Mouse (Mus musculus): ENCODE data around the gene Cpn1. TPM values are rescaled to one million over a fixed set of nuclear protein-coding genes. Genes with fewer than 3 reads are reported as not detected.

Gene Cpn1
- 0.11 TPM in 1 of 2 replicates, not detected in the other for polyA plus RNA-seq (2015; fragmentation: Nextera tagmentation; extraction: Ambion mirVana)

DNA sequence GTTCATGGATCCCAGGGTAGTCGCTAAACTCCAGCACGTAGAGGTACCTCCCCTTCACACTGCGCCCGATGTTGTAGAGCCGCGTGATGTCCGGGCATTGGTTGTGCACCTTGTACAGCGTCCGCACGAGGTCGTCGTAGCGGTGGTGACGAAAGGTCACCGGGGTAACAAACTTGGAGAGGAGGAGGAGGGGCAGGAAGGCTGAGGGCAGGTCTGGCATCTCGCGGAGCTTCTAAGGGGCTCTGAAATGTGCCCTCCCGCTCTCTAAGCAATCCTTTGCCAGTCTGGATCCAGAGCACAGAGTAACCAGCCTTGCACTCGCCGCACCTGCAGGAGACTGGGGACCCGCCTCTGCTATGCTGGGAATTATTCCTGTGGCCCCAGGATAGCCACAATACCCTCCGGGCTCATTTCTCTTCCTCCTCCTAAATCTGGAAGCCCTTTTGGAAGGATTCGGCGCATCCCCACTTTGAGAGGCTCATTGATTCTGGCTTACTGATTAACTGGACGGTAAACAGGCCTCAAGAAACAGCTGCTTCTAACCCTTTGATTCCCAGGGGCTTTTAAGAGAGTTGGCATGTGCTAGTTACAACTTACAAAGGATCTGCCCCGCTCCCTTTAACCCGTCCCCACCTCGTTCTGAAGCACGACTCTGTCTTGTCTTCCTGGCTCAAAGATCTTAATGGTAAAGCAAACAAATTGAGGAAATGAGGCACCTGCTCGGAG, at the start of gene Cpn1:
Gene Cpn1 (minus strand): TSS at position 488 of the 726 bp plus-strand sequence.

DNA sequence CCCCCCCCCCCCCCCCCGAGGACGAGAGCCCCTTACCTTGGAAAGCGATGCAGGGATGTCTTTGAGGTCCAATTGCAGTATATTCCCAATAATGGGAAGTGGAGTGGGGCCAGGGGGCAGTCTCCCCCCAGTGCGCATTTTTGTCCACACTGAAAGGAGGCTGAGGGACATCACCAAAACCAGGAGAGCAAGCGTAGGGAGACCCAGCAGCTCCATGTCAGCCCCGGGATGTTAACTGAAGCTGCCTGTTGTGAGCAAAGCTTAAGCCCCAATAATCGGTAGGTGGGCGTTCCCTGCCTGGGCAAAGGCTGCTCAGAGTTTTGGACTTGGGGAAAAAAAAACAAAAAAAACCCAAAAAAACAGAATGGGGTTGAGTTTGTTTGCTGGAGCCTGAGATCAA, 42.6 kb upstream of the Cpn1 start, which contains the start of gene Cyp2c23:
Gene Cyp2c23 (minus strand): TSS at position 237 of the 400 bp plus-strand sequence.

DNA sequence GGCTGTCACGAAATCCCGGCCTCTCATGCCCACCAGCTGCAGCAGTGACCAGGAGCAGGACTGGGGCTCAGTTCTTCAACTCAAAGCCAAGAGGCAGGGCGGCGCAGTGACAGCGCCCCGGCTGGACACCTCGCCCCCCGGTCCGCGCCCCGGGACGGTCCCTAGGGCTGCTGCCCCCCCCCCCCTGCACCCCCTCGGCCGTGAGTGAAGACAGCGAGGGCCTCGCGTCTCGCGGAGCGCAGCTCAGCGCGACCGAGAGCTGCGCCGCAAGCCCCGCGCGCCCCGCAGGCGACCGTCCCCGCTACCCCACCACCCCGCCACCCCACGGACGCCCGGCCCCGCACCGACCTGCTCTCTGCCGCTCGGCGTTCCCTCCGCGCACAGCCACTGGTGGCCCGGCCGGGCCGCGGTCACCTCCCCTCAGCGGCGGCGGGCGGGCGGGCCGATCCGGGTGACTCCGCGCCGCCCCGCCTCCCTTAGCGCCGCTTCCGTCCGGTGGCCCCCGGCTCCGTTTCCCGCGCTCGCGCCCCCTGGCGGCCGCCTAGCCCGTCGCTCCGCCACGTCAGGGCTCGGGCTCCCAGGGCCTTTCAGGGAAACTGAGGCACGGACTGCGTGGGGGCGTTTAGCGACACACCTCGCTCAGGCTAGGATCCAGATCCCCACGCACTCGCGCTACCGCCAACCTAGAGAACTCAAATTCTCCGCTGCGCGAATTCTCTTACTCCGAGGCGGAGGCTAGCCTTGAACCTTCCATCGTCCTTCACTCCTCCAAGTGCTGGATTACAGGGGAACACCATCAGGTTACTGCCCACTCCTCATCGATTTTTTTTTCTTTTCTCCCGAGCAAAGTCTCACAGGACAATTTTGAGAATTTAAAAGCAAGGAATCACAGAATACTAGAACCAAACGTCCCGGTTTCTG, 46.3 kb downstream of the Cpn1 start, which contains the start of gene Dnmbp:
Gene Dnmbp (minus strand): TSS at position 423 of the 921 bp plus-strand sequence.

Other genes starting within 250 kb of the Cpn1 start
- gene Cutc, start 233.6 kb downstream of the Cpn1 start, polyA plus RNA-seq (2015; fragmentation: Nextera tagmentation; extraction: Ambion mirVana), result 17.4 and 18.3 TPM in 2 replicates
- gene Cox15, start 233.6 kb downstream of the Cpn1 start, polyA plus RNA-seq (2015; fragmentation: Nextera tagmentation; extraction: Ambion mirVana), result 10.3 and 11.4 TPM in 2 replicates
- gene Abcc2, start 204.4 kb downstream of the Cpn1 start, polyA plus RNA-seq (2015; fragmentation: Nextera tagmentation; extraction: Ambion mirVana), result 0.04 and 0.16 TPM in 2 replicates
- 7.9 and 8.4 TPM in 2 replicates for gene Dnmbp, start 46.4 kb downstream of the Cpn1 start, polyA plus RNA-seq (2015; fragmentation: Nextera tagmentation; extraction: Ambion mirVana)
- 0.32 and 0.42 TPM in 2 replicates for gene Cyp2c23, start 42.7 kb upstream of the Cpn1 start, polyA plus RNA-seq (2015; fragmentation: Nextera tagmentation; extraction: Ambion mirVana)
- gene Erlin1, start 83.2 kb upstream of the Cpn1 start, polyA plus RNA-seq (2015; fragmentation: Nextera tagmentation; extraction: Ambion mirVana), result 11.0 and 11.3 TPM in 2 replicates
- 13.5 and 18.1 TPM in 2 replicates for gene Chuk, start 120.9 kb upstream of the Cpn1 start, polyA plus RNA-seq (2015; fragmentation: Nextera tagmentation; extraction: Ambion mirVana)
- 9.4 and 12.1 TPM in 2 replicates for gene Cwf19l1, start 149.3 kb upstream of the Cpn1 start, polyA plus RNA-seq (2015; fragmentation: Nextera tagmentation; extraction: Ambion mirVana)
- gene Bloc1s2, start 159.9 kb upstream of the Cpn1 start, polyA plus RNA-seq (2015; fragmentation: Nextera tagmentation; extraction: Ambion mirVana), result 43.5 and 44.9 TPM in 2 replicates
- not detected in 2 replicates for gene Pkd2l1, start 205.9 kb upstream of the Cpn1 start, polyA plus RNA-seq (2015; fragmentation: Nextera tagmentation; extraction: Ambion mirVana)
- 0.05 TPM in 1 of 2 replicates, not detected in the other for gene Scd3, start 216.7 kb upstream of the Cpn1 start, polyA plus RNA-seq (2015; fragmentation: Nextera tagmentation; extraction: Ambion mirVana)

All from skeletal muscle tissue, postnatal 0 days (tissue).